Comparison of ENCODE assay signal across 32 mouse cellular contexts in genomic region chr3:85052196-85052595, GRCm38 (mm10).
"Had no signal": no experiment of that assay in that cellular context is flagged by ENCODE, and none has a peak within 500 bp of the region (broad histone marks: within the 10 kb centered on the region; RNA-seq: fewer than 3 reads in every experiment).

No protein-coding gene starts in this region.

- H3K9me3 ChIP-seq: limb, embryonic 10.5 days; limb, embryonic 12.5 days; limb, embryonic 13.5 days; limb, embryonic 15.5 days; liver, embryonic 12.5 days; liver, embryonic 13.5 days; liver, embryonic 15.5 days; lung, embryonic 15.5 days; midbrain, embryonic 10.5 days; midbrain, embryonic 12.5 days; midbrain, embryonic 13.5 days; midbrain, embryonic 15.5 days; neural tube, embryonic 12.5 days had no signal

- DNase-seq: left cerebral cortex, postnatal 4 days; liver; liver, embryonic 13.5 days; liver, postnatal 0 days; lung, adult 18-20 months; lung, adult 2 months; lung, embryonic 14.5 days; lung, postnatal 10 days; lung, postnatal 14 days; lung, postnatal 36 days; lung, postnatal 4 days; midbrain, embryonic 14.5 days had no signal

- H3K4me2 ChIP-seq: limb, embryonic 12.5 days; limb, embryonic 13.5 days; limb, embryonic 15.5 days; liver, embryonic 12.5 days; liver, embryonic 13.5 days; liver, embryonic 15.5 days; lung, embryonic 14.5 days; lung, embryonic 15.5 days; midbrain, embryonic 11.5 days; midbrain, embryonic 12.5 days; midbrain, embryonic 13.5 days; midbrain, embryonic 15.5 days; neural tube, embryonic 12.5 days had no signal

- H3K4me3 ChIP-seq: left cerebral cortex, adult 2 months; limb, embryonic 10.5 days; limb, embryonic 12.5 days; limb, embryonic 13.5 days; limb, embryonic 15.5 days; liver, embryonic 12.5 days; liver, embryonic 13.5 days; liver, embryonic 15.5 days; lung, embryonic 15.5 days; megakaryocyte, embryonic 14.5 days; midbrain, embryonic 10.5 days; midbrain, embryonic 12.5 days; midbrain, embryonic 13.5 days; midbrain, embryonic 15.5 days; myocyte; neural tube, embryonic 12.5 days had no signal

- H3K27ac ChIP-seq: left cerebral cortex, adult 2 months; limb, embryonic 10.5 days; limb, embryonic 12.5 days; limb, embryonic 13.5 days; limb, embryonic 15.5 days; liver, embryonic 12.5 days; liver, embryonic 13.5 days; liver, embryonic 14.5 days; liver, embryonic 15.5 days; lung, embryonic 15.5 days; macrophage; midbrain, embryonic 10.5 days; midbrain, embryonic 12.5 days; midbrain, embryonic 13.5 days; midbrain, embryonic 15.5 days; neural tube, embryonic 12.5 days had no signal

- H3K27me3 ChIP-seq: limb, embryonic 12.5 days; limb, embryonic 13.5 days; limb, embryonic 15.5 days; liver, embryonic 12.5 days; liver, embryonic 13.5 days; liver, embryonic 15.5 days; lung, embryonic 15.5 days; midbrain, embryonic 12.5 days; midbrain, embryonic 13.5 days; midbrain, embryonic 15.5 days; neural tube, embryonic 12.5 days had no signal

- H3K36me3 ChIP-seq: limb, embryonic 10.5 days; limb, embryonic 12.5 days; limb, embryonic 13.5 days; limb, embryonic 15.5 days; liver, embryonic 12.5 days; liver, embryonic 13.5 days; liver, embryonic 15.5 days; lung, embryonic 15.5 days; midbrain, embryonic 10.5 days; midbrain, embryonic 12.5 days; midbrain, embryonic 13.5 days; midbrain, embryonic 15.5 days; neural tube, embryonic 12.5 days had no signal

- H3K9ac ChIP-seq: limb, embryonic 12.5 days; limb, embryonic 13.5 days; limb, embryonic 15.5 days; liver, embryonic 12.5 days; liver, embryonic 13.5 days; liver, embryonic 14.5 days; liver, embryonic 15.5 days; liver, postnatal 0 days; lung, embryonic 14.5 days; lung, embryonic 15.5 days; midbrain, embryonic 12.5 days; midbrain, embryonic 13.5 days; midbrain, embryonic 15.5 days; neural tube, embryonic 12.5 days had no signal

- H3K4me1 ChIP-seq: limb, embryonic 10.5 days; limb, embryonic 12.5 days; limb, embryonic 13.5 days; limb, embryonic 15.5 days; liver, embryonic 12.5 days; liver, embryonic 13.5 days; liver, embryonic 15.5 days; lung, embryonic 15.5 days; megakaryocyte, embryonic 14.5 days; neural tube, embryonic 12.5 days had no signal

- ATAC-seq: liver, embryonic 12.5 days; liver, postnatal 0 days; lung, postnatal 0 days; midbrain, embryonic 13.5 days; midbrain, embryonic 15.5 days; midbrain, embryonic 16.5 days had no signal
